In genomic region chr9:22116086-22116485, GRCm38 (mm10) we compare ENCODE assay signal across 9 mouse cellular contexts. TPM values are rescaled to one million over a fixed set of nuclear protein-coding genes. Genes with fewer than 3 reads are reported as not detected.
A peak's percentile ranks its signal among the peaks of the same experiment; 100 is the strongest.
DNase-seq lines count a peak whose midpoint lies in the region; ATAC-seq and TF ChIP-seq lines count a peak whose summit lies in the region.
"Had no signal": no experiment of that assay in that cellular context is flagged by ENCODE, and none has a peak within 500 bp of the region (broad histone marks: within the 10 kb centered on the region; RNA-seq: fewer than 3 reads in every experiment).

No protein-coding gene starts in this region.

- peak overlapping the region; percentile 89 for H3K9ac ChIP-seq in heart, embryonic 11.5 days (ENCODE audit: low read depth, low read length)
- H3K9ac ChIP-seq in intestine, embryonic 15.5 days, result peak overlapping the region; percentile 86
- H3K9ac ChIP-seq in midbrain, postnatal 0 days (replicated peaks; ENCODE audit: low read length, poor library complexity, severe bottlenecking), result peak overlapping the region; percentile 81

- WGBS in heart, embryonic 11.5 days (ENCODE audit: insufficient replicate concordance), result 32% methylated on average over 15 of the region's 15 CpGs
- 20% methylated on average over 15 of the region's 15 CpGs for WGBS in intestine, embryonic 15.5 days
- WGBS in midbrain, postnatal 0 days, result 17% methylated on average over 15 of the region's 15 CpGs

- no peak overlapping the region for H3K27ac ChIP-seq in heart, embryonic 11.5 days (ENCODE audit: low read depth, low read length)
- H3K27ac ChIP-seq in intestine, embryonic 15.5 days, result no peak overlapping the region
- 0 out of 2 replicates have a peak overlapping the region, but pooled peaks have one; percentile 62 for H3K27ac ChIP-seq in midbrain, postnatal 0 days (ENCODE audit: low read depth, low read length)

- TF ChIP-seq CTCF in midbrain, postnatal 0 days (IDR thresholded peaks at IDR 0.05), result no peak

- no peaks in the 10 kb centered on the region for H3K27me3 ChIP-seq in heart, embryonic 11.5 days (ENCODE audit: control insufficient read depth, insufficient read depth, low read length)
- no peaks in the 10 kb centered on the region for H3K27me3 ChIP-seq in intestine, embryonic 15.5 days (replicated peaks)
- H3K27me3 ChIP-seq in midbrain, postnatal 0 days (ENCODE audit: insufficient read depth, low read length), result no peaks in the 10 kb centered on the region

- intact Hi-C loops in heart, postnatal 14 days (cut with DNase I), result no loop called here

- no peak for ATAC-seq in heart, embryonic 11.5 days (replicated peaks; ENCODE audit: insufficient number of reproducible peaks, low FRiP score, low TSS enrichment)
- ATAC-seq in intestine, embryonic 15.5 days, result no peak
- ATAC-seq in midbrain, postnatal 0 days (ENCODE audit: low FRiP score), result no peak

- DNase-seq in heart, postnatal 14 days, result no peak
- peak; percentile 23 for DNase-seq in 3T3-L1 (ENCODE audit: low read depth, low spot score)
- peak; percentile 75 to 81 for DNase-seq in cerebellum, postnatal 10 days
- DNase-seq in midbrain, postnatal 0 days (ENCODE audit: low spot score), result peak; percentile 50
- no peak for DNase-seq in layer of hippocampus, adult 9-11 months
- no peak for DNase-seq in adrenal gland, postnatal 10 days

- peaks cover 14% of the 10 kb centered on the region for H3K36me3 ChIP-seq in heart, embryonic 11.5 days (ENCODE audit: control insufficient read depth, insufficient read depth, low read length)
- peaks cover 11% of the 10 kb centered on the region for H3K36me3 ChIP-seq in intestine, embryonic 15.5 days
- peaks cover 24% of the 10 kb centered on the region for H3K36me3 ChIP-seq in midbrain, postnatal 0 days (ENCODE audit: insufficient read depth, low read length)

- H3K4me3 ChIP-seq in heart, embryonic 11.5 days (ENCODE audit: low read depth, low read length), result peak overlapping the region; percentile 90
- H3K4me3 ChIP-seq in intestine, embryonic 15.5 days (replicated peaks), result peak overlapping the region; percentile 86
- peak overlapping the region; percentile 93 for H3K4me3 ChIP-seq in midbrain, postnatal 0 days (ENCODE audit: low read depth, low read length)

- H3K9me3 ChIP-seq in heart, embryonic 11.5 days (replicated peaks; ENCODE audit: control insufficient read depth, low read length), result no peaks in the 10 kb centered on the region
- no peaks in the 10 kb centered on the region for H3K9me3 ChIP-seq in intestine, embryonic 15.5 days
- no peaks in the 10 kb centered on the region for H3K9me3 ChIP-seq in midbrain, postnatal 0 days (ENCODE audit: low read length)

- peaks cover 10% of the 10 kb centered on the region for H3K4me1 ChIP-seq in heart, embryonic 11.5 days (ENCODE audit: control insufficient read depth, insufficient read depth, low read length)
- H3K4me1 ChIP-seq in intestine, embryonic 15.5 days (replicated peaks), result peaks cover 12% of the 10 kb centered on the region
- peaks cover 6% of the 10 kb centered on the region; the same call in 1 of the 2 replicates for H3K4me1 ChIP-seq in midbrain, postnatal 0 days (ENCODE audit: insufficient read depth, low read length)

- H3K4me2 ChIP-seq in heart, embryonic 11.5 days, result peak overlapping the region; percentile 91
- H3K4me2 ChIP-seq in intestine, embryonic 15.5 days (replicated peaks), result peak overlapping the region; percentile 86
- H3K4me2 ChIP-seq in midbrain, postnatal 0 days (ENCODE audit: low read depth, low read length, poor library complexity, severe bottlenecking), result peak overlapping the region; percentile 69

RNA-seq across cellular contexts. Expression of gene Elof1, which starts 0.9 kb away (rescaled TPM):
- polyA plus RNA-seq in heart, embryonic 11.5 days (2014; fragmentation: Nextera tagmentation; extraction: Ambion mirVana), result 132 and 134 TPM in 2 replicates
- 10 to 100 TPM; 39.5 to 41.5 TPM for total RNA-seq in heart, postnatal 14 days (2021)
- 143 and 157 TPM in 2 replicates for polyA plus RNA-seq in intestine, embryonic 15.5 days (2015; fragmentation: Nextera tagmentation; extraction: Ambion mirVana)
- 129 and 132 TPM in 2 replicates for total RNA-seq in midbrain, postnatal 0 days (2014; rRNA removed)
- 161 and 178 TPM in 2 replicates for polyA plus RNA-seq in midbrain, postnatal 0 days (2015; fragmentation: Nextera tagmentation; extraction: Ambion mirVana)
- 10 to 100 TPM; 80.6 to 88.5 TPM for total RNA-seq in adrenal gland, postnatal 10 days (2021)

RNA-seq across cellular contexts. Expression of gene Cnn1, which starts 17.1 kb away (rescaled TPM):
- 388 and 445 TPM in 2 replicates for polyA plus RNA-seq in heart, embryonic 11.5 days (2014; fragmentation: Nextera tagmentation; extraction: Ambion mirVana)
- total RNA-seq in heart, postnatal 14 days (2021), result 1 to 10 TPM; 5.4 to 9.5 TPM
- 281 and 303 TPM in 2 replicates for polyA plus RNA-seq in intestine, embryonic 15.5 days (2015; fragmentation: Nextera tagmentation; extraction: Ambion mirVana)
- total RNA-seq in midbrain, postnatal 0 days (2014; rRNA removed), result 1.2 and 1.3 TPM in 2 replicates
- polyA plus RNA-seq in midbrain, postnatal 0 days (2015; fragmentation: Nextera tagmentation; extraction: Ambion mirVana), result 0.77 and 0.92 TPM in 2 replicates
- total RNA-seq in adrenal gland, postnatal 10 days (2021), result 10 to 100 TPM in 1 of 2 experiments, 1 to 10 TPM in 1; 1.4 to 12.9 TPM
- total RNA-seq: neutrophil, adult 5-6 weeks had no signal

RNA-seq across cellular contexts. Expression of gene Acp5, which starts 19.4 kb away (rescaled TPM):
- 51.6 and 68.9 TPM in 2 replicates for polyA plus RNA-seq in heart, embryonic 11.5 days (2014; fragmentation: Nextera tagmentation; extraction: Ambion mirVana)
- total RNA-seq in heart, postnatal 14 days (2021), result 1 to 10 TPM; 2.2 to 2.6 TPM
- 39.0 and 49.8 TPM in 2 replicates for polyA plus RNA-seq in intestine, embryonic 15.5 days (2015; fragmentation: Nextera tagmentation; extraction: Ambion mirVana)
- 1.0 and 2.9 TPM in 2 replicates for total RNA-seq in midbrain, postnatal 0 days (2014; rRNA removed)
- 0.47 and 0.79 TPM in 2 replicates for polyA plus RNA-seq in midbrain, postnatal 0 days (2015; fragmentation: Nextera tagmentation; extraction: Ambion mirVana)
- 10 to 100 TPM; 28.0 to 74.3 TPM for total RNA-seq in adrenal gland, postnatal 10 days (2021)

RNA-seq across cellular contexts. Expression of gene Ecsit, which starts 30.8 kb away (rescaled TPM):
- polyA plus RNA-seq in heart, embryonic 11.5 days (2014; fragmentation: Nextera tagmentation; extraction: Ambion mirVana), result 48.4 and 50.6 TPM in 2 replicates
- total RNA-seq in heart, postnatal 14 days (2021), result 10 to 100 TPM; 91.7 to 91.8 TPM
- 44.4 and 50.0 TPM in 2 replicates for polyA plus RNA-seq in intestine, embryonic 15.5 days (2015; fragmentation: Nextera tagmentation; extraction: Ambion mirVana)
- 49.6 and 56.3 TPM in 2 replicates for total RNA-seq in midbrain, postnatal 0 days (2014; rRNA removed)
- 55.0 and 57.2 TPM in 2 replicates for polyA plus RNA-seq in midbrain, postnatal 0 days (2015; fragmentation: Nextera tagmentation; extraction: Ambion mirVana)
- total RNA-seq in adrenal gland, postnatal 10 days (2021), result 10 to 100 TPM; 70.8 to 78.5 TPM

RNA-seq across cellular contexts. Expression of gene Pigyl, which starts 40.6 kb away (rescaled TPM):
- polyA plus RNA-seq in heart, embryonic 11.5 days (2014; fragmentation: Nextera tagmentation; extraction: Ambion mirVana), result 47.0 and 47.8 TPM in 2 replicates
- 10 to 100 TPM; 42.8 to 44.2 TPM for total RNA-seq in heart, postnatal 14 days (2021)
- 88.6 and 90.0 TPM in 2 replicates for polyA plus RNA-seq in intestine, embryonic 15.5 days (2015; fragmentation: Nextera tagmentation; extraction: Ambion mirVana)
- total RNA-seq in midbrain, postnatal 0 days (2014; rRNA removed), result 27.0 and 40.8 TPM in 2 replicates
- polyA plus RNA-seq in midbrain, postnatal 0 days (2015; fragmentation: Nextera tagmentation; extraction: Ambion mirVana), result 120 and 122 TPM in 2 replicates
- 10 to 100 TPM; 46.4 to 54.9 TPM for total RNA-seq in adrenal gland, postnatal 10 days (2021)

Comparison
In these comparisons a context has a peak if more than half of its experiments do, and no peak if none do; other contexts are left out.
1. DNase-seq: peak in 3T3-L1 (single experiment), cerebellum, postnatal 10 days (2 of 2) and midbrain, postnatal 0 days (single experiment); none in heart, postnatal 14 days (0 of 2), layer of hippocampus, adult 9-11 months (single experiment) and adrenal gland, postnatal 10 days (single experiment).
2. Peak in every context shown above with its lines, with median percentiles within 50 percentile points of each other: H3K4me2 ChIP-seq, H3K4me3 ChIP-seq and H3K9ac ChIP-seq.